8 mouse cellular contexts compared by ENCODE assay signal in genomic region chr11:55418704-55419061, GRCm38 (mm10). TPM values are rescaled to one million over a fixed set of nuclear protein-coding genes. Genes with fewer than 3 reads are reported as not detected.
DNase-seq lines count a peak whose midpoint lies in the region; ATAC-seq and TF ChIP-seq lines count a peak whose summit lies in the region.

No protein-coding gene starts in this region.

- no peak for TF ChIP-seq EP300 in stomach, postnatal 0 days (optimal IDR thresholded peaks at IDR 0.05)

- no peak for ATAC-seq in neural tube, embryonic 11.5 days (ENCODE audit: insufficient read depth, low FRiP score, low TSS enrichment)
- no peak for ATAC-seq in liver, embryonic 11.5 days (replicated peaks; ENCODE audit: low FRiP score)
- no peak for ATAC-seq in stomach, postnatal 0 days (ENCODE audit: low FRiP score, low TSS enrichment)

- 20% methylated on average over 3 of the region's 3 CpGs for WGBS in neural tube, embryonic 11.5 days
- WGBS in liver, embryonic 11.5 days, result 19% methylated on average over 3 of the region's 3 CpGs
- 4% methylated on average over 3 of the region's 3 CpGs for WGBS in stomach, postnatal 0 days
- 57% methylated on average over 3 of the region's 3 CpGs for WGBS in thymus, adult 2 months

- no peaks in the 10 kb centered on the region for H3K36me3 ChIP-seq in neural tube, embryonic 11.5 days (ENCODE audit: control insufficient read depth, insufficient read depth, low read length)
- H3K36me3 ChIP-seq in liver, embryonic 11.5 days (ENCODE audit: control insufficient read depth, insufficient read depth, low read length), result no peaks in the 10 kb centered on the region
- no peaks in the 10 kb centered on the region for H3K36me3 ChIP-seq in stomach, postnatal 0 days (ENCODE audit: control insufficient read depth, insufficient read depth, low read length)
- H3K36me3 ChIP-seq in thymus, adult 2 months (ENCODE audit: control insufficient read depth, insufficient read depth, low read length), result no peaks in the 10 kb centered on the region

- peak overlapping the region; percentile 39 for H3K4me3 ChIP-seq in neural tube, embryonic 11.5 days (ENCODE audit: low read depth, low read length)
- peak overlapping the region; percentile 47 for H3K4me3 ChIP-seq in liver, embryonic 11.5 days (ENCODE audit: low read depth, low read length)
- peak overlapping the region; percentile 55 for H3K4me3 ChIP-seq in stomach, postnatal 0 days (ENCODE audit: low read depth, low read length)
- H3K4me3 ChIP-seq in thymus, adult 2 months (ENCODE audit: control insufficient read depth, insufficient read depth, low read length), result no peak overlapping the region

- H3K9ac ChIP-seq in neural tube, embryonic 11.5 days (ENCODE audit: low read length), result peak overlapping the region; percentile 33
- H3K9ac ChIP-seq in liver, embryonic 11.5 days (ENCODE audit: low read depth, low read length), result peak overlapping the region; percentile 64
- peak overlapping the region; percentile 74 for H3K9ac ChIP-seq in stomach, postnatal 0 days (ENCODE audit: low read length)

- H3K4me2 ChIP-seq in neural tube, embryonic 11.5 days (ENCODE audit: low read depth), result peak overlapping the region; percentile 45
- H3K4me2 ChIP-seq in liver, embryonic 11.5 days, result peak overlapping the region; percentile 64
- peak overlapping the region; percentile 61 for H3K4me2 ChIP-seq in stomach, postnatal 0 days (replicated peaks; ENCODE audit: low read depth)

- no peak for TF ChIP-seq CTCF in stomach, postnatal 0 days (IDR thresholded peaks at IDR 0.05; ENCODE audit: low read depth)
- TF ChIP-seq CTCF in thymus, adult 2 months (IDR thresholded peaks at IDR 0.05; ENCODE audit: borderline replicate concordance, control insufficient read depth, extremely low read depth, insufficient read depth, low read length, poor library complexity), result no peak

- intact Hi-C loops in gastrocnemius, postnatal 14 days (cut with DNase I; ENCODE audit: low total_unique reads), result no loop called here

- peak; percentile 20 for DNase-seq in embryo, embryonic 11 days
- DNase-seq in embryo, embryonic 10.5 days (ENCODE audit: low spot score), result no peak
- no peak for DNase-seq in neural tube, embryonic 11.5 days (ENCODE audit: low spot score)
- DNase-seq in neural tube, embryonic 10.5 days (ENCODE audit: extremely low spot score, low spot score), result no peak
- no peak for DNase-seq in liver, embryonic 11.5 days (ENCODE audit: low spot score)
- DNase-seq in stomach, postnatal 0 days (ENCODE audit: low spot score), result no peak
- DNase-seq in gastrocnemius, postnatal 14 days, result no peak
- no peak for DNase-seq in thymus, adult 2 months

- no peak for TF ChIP-seq POLR2A in thymus, adult 2 months (IDR thresholded peaks at IDR 0.05; ENCODE audit: control insufficient read depth, extremely low read depth, insufficient read depth, low read length, poor library complexity)

- no peak overlapping the region for H3K27ac ChIP-seq in neural tube, embryonic 11.5 days (ENCODE audit: low read depth, low read length)
- 0 out of 2 replicates have a peak overlapping the region, but pooled peaks have one; percentile 21 for H3K27ac ChIP-seq in liver, embryonic 11.5 days (ENCODE audit: low read depth, low read length)
- peak overlapping the region; percentile 94 for H3K27ac ChIP-seq in stomach, postnatal 0 days (replicated peaks)
- no peak overlapping the region for H3K27ac ChIP-seq in thymus, adult 2 months (ENCODE audit: control insufficient read depth, insufficient read depth, low read length)

- no peaks in the 10 kb centered on the region for H3K27me3 ChIP-seq in neural tube, embryonic 11.5 days (ENCODE audit: control insufficient read depth, insufficient read depth, low read length)
- H3K27me3 ChIP-seq in liver, embryonic 11.5 days (replicated peaks; ENCODE audit: control insufficient read depth, insufficient read depth, low read length), result no peaks in the 10 kb centered on the region
- H3K27me3 ChIP-seq in stomach, postnatal 0 days (ENCODE audit: control insufficient read depth, insufficient read depth, low read length), result no peaks in the 10 kb centered on the region
- H3K27me3 ChIP-seq in thymus, adult 2 months (ENCODE audit: control insufficient read depth, insufficient read depth, low read length), result no peaks in the 10 kb centered on the region

- no peaks in the 10 kb centered on the region for H3K9me3 ChIP-seq in neural tube, embryonic 11.5 days (ENCODE audit: control insufficient read depth, low read length)
- H3K9me3 ChIP-seq in liver, embryonic 11.5 days (ENCODE audit: control insufficient read depth, low read length), result no peaks in the 10 kb centered on the region
- H3K9me3 ChIP-seq in stomach, postnatal 0 days (ENCODE audit: control insufficient read depth, low read length), result no peaks in the 10 kb centered on the region

- peaks cover 16% of the 10 kb centered on the region for H3K4me1 ChIP-seq in neural tube, embryonic 11.5 days (ENCODE audit: control insufficient read depth, insufficient read depth, low read length)
- H3K4me1 ChIP-seq in liver, embryonic 11.5 days (replicated peaks; ENCODE audit: control insufficient read depth, insufficient read depth, low read length), result peaks cover 27% of the 10 kb centered on the region
- H3K4me1 ChIP-seq in stomach, postnatal 0 days (replicated peaks; ENCODE audit: control insufficient read depth, insufficient read depth), result 0 out of 2 replicates have a peak, but pooled peaks cover 2% of the 10 kb centered on the region
- H3K4me1 ChIP-seq in thymus, adult 2 months (replicated peaks; ENCODE audit: control insufficient read depth, insufficient read depth, low read length), result 0 out of 2 replicates have a peak, but pooled peaks cover 2% of the 10 kb centered on the region

RNA-seq across cellular contexts. Expression of gene Sparc, which starts 4.3 kb away (rescaled TPM):
- 450 and 492 TPM in 2 replicates for polyA plus RNA-seq in neural tube, embryonic 11.5 days (2014; fragmentation: Nextera tagmentation; extraction: Ambion mirVana)
- polyA plus RNA-seq in liver, embryonic 11.5 days (2014; fragmentation: Nextera tagmentation; extraction: Ambion mirVana), result 300 and 334 TPM in 2 replicates
- polyA plus RNA-seq in stomach, postnatal 0 days (2015; fragmentation: Nextera tagmentation; extraction: Ambion mirVana), result 1,616 and 1,849 TPM in 2 replicates
- total RNA-seq in gastrocnemius, postnatal 14 days (2021), result 1,000 to 10,000 TPM; 1,630 to 1,800 TPM
- polyA plus RNA-seq in thymus, adult 2 months (2012; rRNA removed), result 177 and 230 TPM in 2 replicates

RNA-seq across cellular contexts. Expression of gene Atox1, which starts 42.4 kb away (rescaled TPM):
- 244 and 248 TPM in 2 replicates for polyA plus RNA-seq in neural tube, embryonic 11.5 days (2014; fragmentation: Nextera tagmentation; extraction: Ambion mirVana)
- 243 and 270 TPM in 2 replicates for polyA plus RNA-seq in liver, embryonic 11.5 days (2014; fragmentation: Nextera tagmentation; extraction: Ambion mirVana)
- 508 and 530 TPM in 2 replicates for polyA plus RNA-seq in stomach, postnatal 0 days (2015; fragmentation: Nextera tagmentation; extraction: Ambion mirVana)
- 10 to 100 TPM; 58.7 to 65.7 TPM for total RNA-seq in gastrocnemius, postnatal 14 days (2021)
- polyA plus RNA-seq in thymus, adult 2 months (2012; rRNA removed), result 383 and 432 TPM in 2 replicates

RNA-seq across cellular contexts. Expression of gene G3bp1, which starts 50.8 kb away (rescaled TPM):
- 235 and 236 TPM in 2 replicates for polyA plus RNA-seq in neural tube, embryonic 11.5 days (2014; fragmentation: Nextera tagmentation; extraction: Ambion mirVana)
- polyA plus RNA-seq in liver, embryonic 11.5 days (2014; fragmentation: Nextera tagmentation; extraction: Ambion mirVana), result 204 and 223 TPM in 2 replicates
- polyA plus RNA-seq in stomach, postnatal 0 days (2015; fragmentation: Nextera tagmentation; extraction: Ambion mirVana), result 59.5 and 59.8 TPM in 2 replicates
- 10 to 100 TPM; 54.8 to 64.9 TPM for total RNA-seq in gastrocnemius, postnatal 14 days (2021)
- polyA plus RNA-seq in thymus, adult 2 months (2012; rRNA removed), result 42.3 and 52.3 TPM in 2 replicates

Comparison
In these comparisons a context has a peak if more than half of its experiments do, and no peak if none do; other contexts are left out.
1. H3K27ac ChIP-seq: peak in liver, embryonic 11.5 days (single experiment) and stomach, postnatal 0 days (single experiment); none in neural tube, embryonic 11.5 days (single experiment) and thymus, adult 2 months (single experiment).
2. Peak in every context shown above with its lines, with median percentiles within 50 percentile points of each other: H3K4me2 ChIP-seq and H3K9ac ChIP-seq.